Mouse (Mus musculus): ENCODE data around the gene Mtch2.
"Not testable (repeated sequence)": the region's sequence is repeated elsewhere in the genome, so short reads cannot be mapped to it uniquely, and the experiment has no call there.

- not testable (repeated sequence) for TF ChIP-seq CTCF (IDR thresholded peaks at IDR 0.05; ENCODE audit: low read depth, low read length); POLR2A (IDR thresholded peaks at IDR 0.05; ENCODE audit: extremely low read depth, insufficient read depth, low read length)
Observed at GRCm38 (mm10) chr2:90824528-90824927, 22.4 kb upstream of the Mtch2 start.
